Mouse (Mus musculus) CD4-positive helper T cell, adult 2 months (primary cell): ENCODE data around the gene Mrgpra4.

Experiments used
- DNase-seq: peaks from one replicate; pipeline ENCODE4 v3.0.0-alpha.2; 2012; ENCODE audit warnings: low read depth, missing footprints, low spot score

The Mrgpra4 gene

DNA sequence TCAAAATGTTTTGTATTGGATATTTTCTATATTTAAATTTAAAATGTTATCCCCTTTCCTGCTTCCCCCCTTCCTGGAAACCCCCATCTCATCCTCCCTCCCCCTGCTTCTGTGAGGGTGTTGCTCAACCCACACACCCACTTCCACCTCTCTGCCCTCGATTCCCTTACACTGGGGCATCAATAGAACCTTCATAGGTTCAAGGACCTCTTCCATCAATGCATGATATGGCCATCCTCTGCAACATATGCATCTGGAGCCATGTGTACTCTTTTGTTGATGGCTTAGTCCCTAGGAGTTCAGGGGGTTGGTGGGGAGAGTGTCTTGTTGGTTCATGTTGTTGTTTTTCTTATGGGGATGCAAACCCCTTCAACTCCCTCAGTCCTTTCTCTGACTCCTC, at the start of gene Mrgpra4:
TSS of gene Mrgpra4 (minus strand) at position 101 of the 400 bp plus-strand sequence.
- DNase-seq: no peak

DNA sequence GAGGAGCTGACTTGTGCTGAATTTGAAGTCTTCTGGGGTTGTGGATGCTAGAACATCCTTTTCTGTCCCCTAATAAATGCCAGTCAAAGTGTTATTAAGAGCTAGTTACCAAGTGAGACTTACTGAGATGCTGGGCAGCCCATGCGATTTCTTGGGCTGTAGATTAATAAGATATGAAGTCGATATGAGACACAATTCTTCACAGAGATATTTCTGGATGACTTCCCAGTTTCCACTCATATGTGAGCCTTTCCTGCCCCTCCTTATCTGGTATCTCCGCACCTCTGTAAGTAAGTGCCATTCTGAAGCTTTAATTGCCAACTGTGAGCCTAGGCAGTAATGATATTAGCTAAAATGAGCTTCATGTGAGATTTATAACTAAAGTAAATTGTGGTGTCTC, 45.6 kb upstream of the Mrgpra4 start, which contains the start of gene Mrgprx1:
TSS of gene Mrgprx1 (minus strand) at position 101 of the 400 bp plus-strand sequence.
- no peak for DNase-seq

DNA sequence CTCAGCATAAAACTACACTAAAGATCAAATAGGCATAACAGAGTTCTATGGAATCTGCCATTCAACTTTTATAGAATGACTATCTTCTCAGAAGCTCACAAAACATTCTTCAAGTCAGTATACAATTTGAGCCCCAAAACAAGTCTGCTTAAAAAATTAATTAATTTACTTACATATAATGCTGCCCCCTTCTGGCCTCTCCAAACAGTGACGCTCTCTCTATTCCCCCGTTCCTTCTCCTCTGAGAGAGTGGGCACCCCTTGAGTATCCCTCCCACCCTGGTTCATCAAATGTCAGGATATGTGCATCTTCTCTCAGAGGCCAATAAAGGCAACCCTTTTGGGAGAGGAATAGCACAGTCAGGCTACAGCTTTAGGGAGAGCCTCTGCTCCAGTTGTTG, 36.0 kb upstream of the Mrgpra4 start:
- DNase-seq: no peak

DNA sequence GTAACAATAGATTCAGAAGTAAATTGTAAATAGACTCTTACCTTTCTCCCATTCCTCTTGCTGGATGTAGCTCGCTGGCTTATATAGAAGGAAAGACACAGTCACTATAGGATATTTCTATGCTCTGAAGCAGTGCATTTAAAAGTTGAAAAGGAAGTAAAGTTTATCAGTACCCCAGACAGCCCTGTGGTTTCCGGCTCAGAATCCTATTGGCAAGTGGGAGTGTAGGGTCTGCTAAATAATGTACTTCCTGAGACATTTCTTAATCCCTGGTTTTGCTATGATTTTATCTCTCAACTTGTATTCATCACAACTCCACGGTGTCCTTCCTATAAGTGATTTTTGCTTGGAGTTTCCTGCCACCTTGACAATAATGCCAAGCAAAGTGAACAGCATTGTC, 13.8 kb upstream of the Mrgpra4 start:
- DNase-seq: no peak

DNA sequence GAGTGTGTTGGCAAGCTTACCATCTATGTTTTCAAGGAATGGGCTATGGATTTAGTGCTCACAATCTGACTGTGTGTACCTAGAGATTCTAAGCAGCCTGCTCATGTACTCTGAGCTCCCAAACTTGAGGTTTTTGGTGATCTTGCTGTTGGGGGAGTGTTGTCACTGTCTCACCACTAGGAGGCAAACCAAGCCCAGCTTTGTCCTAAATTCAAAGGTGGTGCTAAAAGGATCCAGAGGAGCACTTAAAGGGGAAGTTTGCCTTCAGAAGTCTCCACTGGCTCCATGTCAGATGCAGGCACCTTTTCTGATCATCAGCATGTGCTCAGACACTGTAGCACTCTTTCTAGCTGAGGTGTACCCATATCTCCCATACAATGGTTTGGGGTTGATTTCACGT, 4.9 kb upstream of the Mrgpra4 start:
- no peak for DNase-seq
